Mouse (Mus musculus) lung, embryonic 16.5 days (tissue): ENCODE measurements around the gene Pla2g12a. TPM values are rescaled to one million over a fixed set of nuclear protein-coding genes. Genes with fewer than 3 reads are reported as not detected.

ENCODE experiments used
- ATAC-seq: fragments of 200-750 bp; cut with Nextera tagmentation; 2 replicates; pipeline ENCODE4 v1.8.0; 2017; ENCODE audit warnings: low read depth, mild to moderate bottlenecking, moderate library complexity
- H3K27ac ChIP-seq: fragments of 300-500 bp; sonication (generic); 2 replicates; pipeline ENCODE4 v1.5.1; 2014; ENCODE audit warnings: mild to moderate bottlenecking, control low read depth, low read length
- H3K27me3 ChIP-seq: fragments of 300-500 bp; sonication (generic); 2 replicates; pipeline ENCODE4 v1.6.1; 2014; ENCODE audit warnings: low read depth, low read length, mixed read lengths; ENCODE audit not compliant: control insufficient read depth, insufficient read depth
- H3K36me3 ChIP-seq: fragments of 300-500 bp; sonication (generic); 2 replicates; pipeline ENCODE4 v1.6.1; 2014; ENCODE audit warnings: low read length; ENCODE audit not compliant: control insufficient read depth, insufficient read depth
- H3K4me1 ChIP-seq: fragments of 300-500 bp; sonication (generic); replicated peaks from 2 replicates; pipeline ENCODE4 v1.6.1; 2014; ENCODE audit warnings: low read length, mixed read lengths; ENCODE audit not compliant: control insufficient read depth, insufficient read depth
- H3K4me2 ChIP-seq: fragments of 300-500 bp; sonication (generic); 2 replicates; pipeline ENCODE4 v1.6.1; 2014; ENCODE audit warnings: low read depth, low read length, control low read depth
- H3K4me3 ChIP-seq: fragments of 300-500 bp; sonication (generic); 2 replicates; pipeline ENCODE4 v1.5.1; 2014; ENCODE audit warnings: mild to moderate bottlenecking, low read length, control low read depth
- H3K9ac ChIP-seq: fragments of 300-500 bp; sonication (generic); 2 replicates; pipeline ENCODE4 v1.6.1; 2014; ENCODE audit warnings: low read length, control low read depth
- H3K9me3 ChIP-seq: fragments of 300-500 bp; sonication (generic); 2 replicates; pipeline ENCODE4 v1.6.1; 2016; ENCODE audit warnings: low read length; ENCODE audit not compliant: control insufficient read depth
- WGBS: fragments of 180-500 bp; shearing (Covaris S2); extraction: QIAGEN DNeasy Blood & Tissue Kit; methylation state at CpG from one replicate; pipeline ENCODE4 v1.1.7; 2014; 5-methylcytosine and 5-hydroxymethylcytosine counted together
- polyA plus RNA-seq: library from polyadenylated mRNA; unstranded; fragments of >200 nt; fragmentation: Nextera tagmentation; extraction: Ambion mirVana; gene quantifications from 2 replicates; pipeline ENCODE4 v1.2.1, GENCODE M21; 2015

Gene Pla2g12a
- 38.0 and 38.5 TPM in 2 replicates for polyA plus RNA-seq

DNA sequence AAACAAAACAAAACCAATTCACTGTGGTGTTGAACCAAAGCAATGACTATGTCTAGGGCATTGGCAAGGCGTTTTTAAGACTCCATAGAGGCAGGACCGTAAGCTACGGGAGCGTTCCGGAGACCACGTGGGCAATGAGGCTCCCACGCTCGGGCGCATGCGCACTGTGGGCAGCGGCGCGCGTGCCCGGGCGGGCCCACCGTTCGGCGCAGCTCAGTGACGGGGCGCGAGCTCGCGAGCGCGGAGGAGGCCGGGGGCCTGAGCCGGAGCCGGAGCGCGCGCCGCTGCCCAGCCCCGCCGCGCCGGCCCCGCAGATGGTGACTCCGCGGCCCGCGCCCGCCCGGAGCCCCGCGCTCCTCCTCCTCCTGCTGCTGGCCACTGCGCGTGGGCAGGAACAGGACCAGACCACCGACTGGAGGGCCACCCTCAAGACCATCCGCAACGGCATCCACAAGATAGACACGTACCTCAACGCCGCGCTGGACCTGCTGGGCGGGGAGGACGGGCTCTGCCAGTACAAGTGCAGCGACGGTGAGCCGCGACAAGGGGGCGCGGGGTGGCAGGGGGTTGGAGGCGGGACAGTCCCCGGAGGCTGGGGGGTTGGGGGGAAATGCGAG lies at the start of gene Pla2g12a:
Pla2g12a (plus strand) TSS at position 202 of the 617 bp plus-strand sequence.
- no peaks in the 10 kb centered on the region for H3K27me3 ChIP-seq
- WGBS: under 1% methylated on average over 54 of the region's 66 CpGs
- peak within 1 kb of the TSS; percentile 95 for H3K4me2 ChIP-seq
- no peaks in the 10 kb centered on the region for H3K9me3 ChIP-seq
- H3K4me1 ChIP-seq: peaks cover 9% of the 10 kb centered on the region; the same call in 1 of the 2 replicates
- peak within 1 kb of the TSS; percentile 73 for H3K4me3 ChIP-seq
- ATAC-seq: peak; percentile 89
- H3K36me3 ChIP-seq: no peaks in the 10 kb centered on the region
- peak within 1 kb of the TSS; percentile 66 for H3K27ac ChIP-seq
- peak within 1 kb of the TSS; percentile 79 for H3K9ac ChIP-seq

DNA sequence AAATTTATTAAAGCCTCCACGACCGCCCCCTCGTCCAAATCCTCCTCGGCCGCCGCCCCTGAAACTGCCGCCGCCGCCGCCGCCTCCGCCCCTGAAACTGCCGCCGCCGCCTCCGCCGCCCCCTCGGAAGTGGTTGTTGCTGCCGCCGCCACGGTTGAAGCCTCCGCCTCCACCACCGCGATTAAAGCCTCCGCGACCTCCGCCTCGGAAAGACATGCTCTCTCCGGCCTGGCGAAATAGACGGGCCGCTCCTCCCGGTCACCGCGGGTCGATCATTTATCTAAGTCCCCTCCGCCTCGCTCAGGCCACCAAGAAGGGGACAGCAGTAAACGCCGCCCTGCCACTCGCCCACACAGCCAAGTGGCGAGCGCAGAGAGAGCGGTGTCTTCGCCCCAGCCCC lies 47.8 kb upstream of the Pla2g12a start:
- H3K4me3 ChIP-seq: peak overlapping the region; percentile 77
- H3K9me3 ChIP-seq: no peaks in the 10 kb centered on the region
- H3K4me2 ChIP-seq: peak overlapping the region; percentile 67
- H3K9ac ChIP-seq: peak overlapping the region; percentile 84
- H3K36me3 ChIP-seq: peaks cover 6% of the 10 kb centered on the region
- under 1% methylated on average over 38 of the region's 45 CpGs for WGBS
- no peaks in the 10 kb centered on the region for H3K27me3 ChIP-seq
- peak; percentile 18; the same call in 1 of the 2 replicates for ATAC-seq
- H3K4me1 ChIP-seq: peaks cover 13% of the 10 kb centered on the region
- H3K27ac ChIP-seq: peak overlapping the region; percentile 93

- Histone ChIP-seq H3K4me2 (peak within 1 kb of the TSS; percentile 67), H3K27me3 (no peaks in the 10 kb centered on the region), H3K4me1 (peaks cover 15% of the 10 kb centered on the region), H3K36me3 (peaks cover 6% of the 10 kb centered on the region), H3K9ac (peak within 1 kb of the TSS; percentile 84), H3K9me3 (no peaks in the 10 kb centered on the region), H3K27ac (peak within 1 kb of the TSS; percentile 93), H3K4me3 (peak within 1 kb of the TSS; percentile 77)
- peak; percentile 95 for ATAC-seq
- WGBS: under 1% methylated on average over 58 of the region's 60 CpGs
These were observed 47.3 kb upstream of the Pla2g12a start, which contains the start of gene Gar1 for GRCm38 (mm10) chr3:129831035-129831568. Gar1 (minus strand) TSS chr3:129831396.

GRCm38 (mm10) chr3:129835388-129835934 lies 42.9 kb upstream of the Pla2g12a start, which contains the start of gene Cfi:
Cfi (plus strand) TSS chr3:129835884.
- Histone ChIP-seq H3K4me3 (peak within 1 kb of the TSS; percentile 34), H3K36me3 (no peaks in the 10 kb centered on the region), H3K27me3 (no peaks in the 10 kb centered on the region), H3K4me2 (peak within 1 kb of the TSS; percentile 54), H3K4me1 (peaks cover 4% of the 10 kb centered on the region; the same call in 1 of the 2 replicates), H3K27ac (peak within 1 kb of the TSS; percentile 60; the same call in 1 of the 2 replicates), H3K9ac (peak within 1 kb of the TSS; percentile 48), H3K9me3 (no peaks in the 10 kb centered on the region)
- WGBS: 46% methylated on average over 6 of the region's 6 CpGs
- ATAC-seq: no peak

GRCm38 (mm10) chr3:129836051-129836697 lies 42.2 kb upstream of the Pla2g12a start:
- ATAC-seq: peak; percentile 58; the same call in 1 of the 2 replicates
- Histone ChIP-seq H3K27ac (peak overlapping the region; percentile 60; the same call in 1 of the 2 replicates), H3K9ac (peak overlapping the region; percentile 48)

DNA sequence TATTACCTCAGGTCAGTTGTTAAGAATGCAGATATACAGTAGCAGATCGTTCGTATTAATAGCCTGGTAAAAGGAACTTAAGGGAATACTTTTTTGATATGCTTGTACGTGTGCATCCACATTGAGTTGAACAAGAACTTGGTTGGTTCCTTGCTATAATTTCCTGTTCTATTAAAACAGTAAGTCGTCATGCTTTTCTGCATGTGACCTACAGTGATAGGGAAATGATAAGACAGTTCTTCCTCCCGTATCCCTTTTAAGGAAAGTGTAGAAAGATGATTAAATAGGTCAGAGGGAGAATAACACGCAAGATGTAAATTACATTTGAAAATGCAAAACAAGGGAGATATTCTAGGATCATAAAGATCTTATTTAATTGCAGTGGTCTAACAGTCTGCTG lies 41.4 kb upstream of the Pla2g12a start:
- H3K4me2 ChIP-seq: no peak overlapping the region
- no peak overlapping the region for H3K27ac ChIP-seq
- no peak overlapping the region for H3K9ac ChIP-seq
- no peaks in the 10 kb centered on the region for H3K36me3 ChIP-seq
- 48% methylated on average over 6 of the region's 6 CpGs for WGBS
- H3K27me3 ChIP-seq: no peaks in the 10 kb centered on the region
- no peak for ATAC-seq
- no peak overlapping the region for H3K4me3 ChIP-seq
- no peaks in the 10 kb centered on the region for H3K9me3 ChIP-seq
- peaks cover 4% of the 10 kb centered on the region; the same call in 1 of the 2 replicates for H3K4me1 ChIP-seq

More at GRCm38 (mm10) chr3:129836051-129836697, 42.2 kb upstream of the Pla2g12a start:
- peak overlapping the region; percentile 34 for H3K4me3 ChIP-seq
- 10% methylated on average over 11 of the region's 11 CpGs for WGBS
- peaks cover 4% of the 10 kb centered on the region; the same call in 1 of the 2 replicates for H3K4me1 ChIP-seq
- no peaks in the 10 kb centered on the region for H3K36me3 ChIP-seq
- no peaks in the 10 kb centered on the region for H3K9me3 ChIP-seq
- no peaks in the 10 kb centered on the region for H3K27me3 ChIP-seq
- peak overlapping the region; percentile 54 for H3K4me2 ChIP-seq

GRCm38 (mm10) chr3:129838017-129838416 lies 40.4 kb upstream of the Pla2g12a start:
- H3K27ac ChIP-seq: no peak overlapping the region
- 0 out of 2 replicates have a peak, but pooled peaks have one; percentile 43 for ATAC-seq
- H3K4me3 ChIP-seq: no peak overlapping the region
- 36% methylated on average over 7 of the region's 7 CpGs for WGBS
- H3K9ac ChIP-seq: no peak overlapping the region
- no peaks in the 10 kb centered on the region for H3K9me3 ChIP-seq
- H3K36me3 ChIP-seq: no peaks in the 10 kb centered on the region
- H3K4me2 ChIP-seq: no peak overlapping the region
- peaks cover 4% of the 10 kb centered on the region; the same call in 1 of the 2 replicates for H3K4me1 ChIP-seq
- no peaks in the 10 kb centered on the region for H3K27me3 ChIP-seq

GRCm38 (mm10) chr3:129845868-129846267 lies 32.5 kb upstream of the Pla2g12a start:
- Histone ChIP-seq H3K36me3 (no peaks in the 10 kb centered on the region), H3K4me2 (no peak overlapping the region), H3K4me1 (no peaks in the 10 kb centered on the region), H3K9ac (no peak overlapping the region), H3K27me3 (no peaks in the 10 kb centered on the region), H3K4me3 (no peak overlapping the region), H3K27ac (no peak overlapping the region), H3K9me3 (no peaks in the 10 kb centered on the region)
- ATAC-seq: no peak
- WGBS: 64% methylated on average over 2 of the region's 2 CpGs

DNA sequence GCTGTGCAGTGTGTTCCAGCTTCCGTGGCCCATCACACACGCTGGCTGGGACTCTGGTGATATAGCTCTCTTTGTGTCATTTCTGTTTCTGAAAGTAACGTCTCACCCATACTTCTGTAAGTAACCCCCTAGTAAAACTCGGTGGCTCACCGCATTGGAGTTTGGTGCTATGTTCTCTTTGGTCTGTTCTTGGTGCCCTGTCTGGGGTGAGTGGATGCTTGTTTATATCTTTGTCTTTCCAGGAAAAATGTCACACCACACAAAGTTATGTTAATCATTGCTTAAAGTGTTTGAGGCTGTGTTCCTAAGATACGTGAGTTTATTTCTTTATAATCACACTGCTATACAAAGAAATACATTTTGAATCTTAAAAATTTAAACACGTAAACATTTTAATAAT lies 31.6 kb upstream of the Pla2g12a start:
- no peak overlapping the region for H3K4me3 ChIP-seq
- WGBS: 78% methylated on average over 7 of the region's 7 CpGs
- ATAC-seq: no peak
- H3K27me3 ChIP-seq: no peaks in the 10 kb centered on the region
- H3K9ac ChIP-seq: no peak overlapping the region
- no peaks in the 10 kb centered on the region for H3K9me3 ChIP-seq
- H3K27ac ChIP-seq: no peak overlapping the region
- H3K36me3 ChIP-seq: no peaks in the 10 kb centered on the region
- H3K4me2 ChIP-seq: no peak overlapping the region
- no peaks in the 10 kb centered on the region for H3K4me1 ChIP-seq
